Mouse (Mus musculus) E14TG2a.4 (cell line): Measurements from ENCODE around the gene Rpp38.

Experiments used
- CTCF ChIP-seq: conservative IDR thresholded peaks from 2 replicates; pipeline ENCODE4 v1.5.1; 2014; ENCODE audit warnings: low read length
- NANOG ChIP-seq: IDR thresholded peaks from 2 replicates; pipeline ENCODE4 v1.6.1; 2014; ENCODE audit warnings: borderline replicate concordance, low read length, mixed read lengths
- POU5F1 ChIP-seq: IDR thresholded peaks from 2 replicates; pipeline ENCODE4 v1.6.1; 2014; ENCODE audit warnings: low read length, borderline replicate concordance

DNA sequence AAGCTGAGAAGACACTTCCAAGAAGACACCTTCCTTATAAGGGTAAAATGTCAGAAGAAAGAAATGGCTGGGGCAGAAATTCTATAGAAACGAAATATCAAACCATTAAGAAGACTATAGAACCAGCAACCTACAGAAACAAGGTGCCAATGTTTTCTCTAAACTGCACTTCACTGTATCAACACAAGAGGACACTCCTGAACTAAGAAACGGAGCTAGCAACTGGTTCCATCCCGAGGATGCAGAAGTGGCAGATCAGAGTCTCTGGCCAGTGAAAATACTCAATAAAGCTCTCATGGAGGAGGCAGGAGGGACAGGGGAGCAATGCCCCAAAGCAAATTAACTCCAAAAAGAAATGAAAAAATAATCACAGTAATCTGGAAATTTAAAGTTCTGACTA lies 16.5 kb upstream of the Rpp38 start:
- peak; percentile 67 for TF ChIP-seq CTCF
- no peak for TF ChIP-seq POU5F1
- no peak for TF ChIP-seq NANOG
